Mouse (Mus musculus) small intestine, adult 2 months (tissue): ENCODE results near the gene Hcar1.

Source experiments
- CTCF ChIP-seq: fragments of 200-500 bp; IDR thresholded peaks from 2 replicates; pipeline ENCODE4 v1.5.1; 2012; ENCODE audit warnings: low read depth, mild to moderate bottlenecking, control low read depth, inconsistent platforms, low read length, moderate library complexity, mixed read lengths; ENCODE audit not compliant: insufficient replicate concordance, insufficient read length; ENCODE audit errors: extremely low read depth
- POLR2A ChIP-seq: fragments of 200-500 bp; IDR thresholded peaks from 2 replicates; pipeline ENCODE4 v1.6.1; 2012; ENCODE audit warnings: low read depth, mild to moderate bottlenecking, control low read depth, inconsistent platforms, low read length, moderate library complexity

DNA sequence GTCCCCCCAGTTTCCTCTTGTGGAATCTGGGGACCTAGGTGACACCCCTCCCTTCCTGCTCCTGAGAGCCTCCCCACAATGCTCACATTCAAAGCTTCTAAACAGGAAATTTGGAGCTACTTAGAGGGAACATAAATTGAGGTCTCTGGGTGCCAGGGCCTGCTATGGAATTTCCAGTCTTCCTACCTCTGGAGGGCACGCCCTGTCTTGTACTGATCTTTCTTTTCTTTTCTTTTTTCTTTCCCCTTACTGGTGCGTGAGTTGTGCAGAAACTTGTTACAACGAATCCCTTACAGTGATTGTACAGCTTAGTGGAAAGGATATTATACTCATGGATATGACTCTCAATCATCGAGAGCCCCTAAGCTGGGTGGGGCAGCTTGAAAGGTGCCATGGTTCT lies 10.2 kb downstream of the Hcar1 start:
- no peak for TF ChIP-seq POLR2A
- TF ChIP-seq CTCF: no peak
